Mouse (Mus musculus) spleen, adult 18-20 months (tissue): ENCODE results near the gene Plod2.

Source experiments
- DNase-seq, 2 experiments: peaks; one replicate each; pipeline ENCODE4 v3.0.0; 2022; ENCODE audit warnings: mixed read lengths in 2 of 2

Plod2 gene

GRCm38 (mm10) chr9:92541977-92542561 lies at the start of gene Plod2:
Gene Plod2 (plus strand): TSS chr9:92542223.
- peak; percentile 13 to 38 for DNase-seq

- DNase-seq = peak; percentile 37 to 78
Measured at GRCm38 (mm10) chr9:92499710-92500410, 42.2 kb upstream of the Plod2 start.

GRCm38 (mm10) chr9:92504256-92504655 lies 37.8 kb upstream of the Plod2 start:
- DNase-seq = no peak

GRCm38 (mm10) chr9:92504889-92505288 lies 37.1 kb upstream of the Plod2 start:
- DNase-seq = no peak

GRCm38 (mm10) chr9:92511696-92512095 lies 30.3 kb upstream of the Plod2 start:
- no peak for DNase-seq

- no peak for DNase-seq
Measured at GRCm38 (mm10) chr9:92517036-92517435, 25.0 kb upstream of the Plod2 start.

GRCm38 (mm10) chr9:92520751-92521150 lies 21.3 kb upstream of the Plod2 start:
- no peak for DNase-seq

GRCm38 (mm10) chr9:92524506-92524905 lies 17.5 kb upstream of the Plod2 start:
- DNase-seq = no peak

- no peak for DNase-seq
Measured at GRCm38 (mm10) chr9:92530055-92530454, 12.0 kb upstream of the Plod2 start.

- DNase-seq = no peak
Measured at GRCm38 (mm10) chr9:92537735-92538134, 4.3 kb upstream of the Plod2 start.

- no peak for DNase-seq
Measured at GRCm38 (mm10) chr9:92538216-92538615, 3.8 kb upstream of the Plod2 start.

- DNase-seq = peak; percentile 4 to 10
Measured at GRCm38 (mm10) chr9:92542591-92543416, 781 bp downstream of the Plod2 start.

GRCm38 (mm10) chr9:92544146-92544545 lies 2.1 kb downstream of the Plod2 start:
- no peak for DNase-seq

GRCm38 (mm10) chr9:92545021-92545420 lies 3.0 kb downstream of the Plod2 start:
- no peak for DNase-seq

- DNase-seq = no peak
Measured at GRCm38 (mm10) chr9:92546446-92546845, 4.4 kb downstream of the Plod2 start.

GRCm38 (mm10) chr9:92547106-92547505 lies 5.1 kb downstream of the Plod2 start:
- DNase-seq = no peak

GRCm38 (mm10) chr9:92547821-92548220 lies 5.8 kb downstream of the Plod2 start:
- no peak for DNase-seq

- DNase-seq = no peak
Measured at GRCm38 (mm10) chr9:92548603-92549002, 6.6 kb downstream of the Plod2 start.

GRCm38 (mm10) chr9:92549811-92550490 lies 7.9 kb downstream of the Plod2 start:
- peak in 1 of 2 experiments; percentile 5 for DNase-seq

GRCm38 (mm10) chr9:92550981-92551380 lies 9.0 kb downstream of the Plod2 start:
- no peak for DNase-seq

- no peak for DNase-seq
Measured at GRCm38 (mm10) chr9:92551666-92552065, 9.6 kb downstream of the Plod2 start.

- no peak for DNase-seq
Measured at GRCm38 (mm10) chr9:92552691-92553090, 10.7 kb downstream of the Plod2 start.
